Mouse (Mus musculus) erythroblast, adult 5-6 weeks (primary cell): ENCODE measurements around the gene Dyrk1a. TPM values are rescaled to one million over a fixed set of nuclear protein-coding genes. Genes with fewer than 3 reads are reported as not detected.
"Not testable (repeated sequence)": the region's sequence is repeated elsewhere in the genome, so short reads cannot be mapped to it uniquely, and the experiment has no call there.

Source experiments
- ATAC-seq: replicated peaks from 2 replicates; pipeline ENCODE4 v1.8.0; 2016; ENCODE audit warnings: moderate number of reproducible peaks, mild to moderate bottlenecking, moderate TSS enrichment, inconsistent platforms; ENCODE audit not compliant: poor library complexity, low FRiP score, severe bottlenecking
- total RNA-seq, 2 experiments: library from RNA; stranded (forward) in 1 of 2; stranded (reverse) in 1 of 2; fragments of 150-400 nt in 1 of 2; fragments of 200-764, 138-1000 nt in 1 of 2; gene quantifications; 2 replicates each; pipeline versions ENCODE4 v1.2.3 to v1.2.4; 2015 to 2017; ENCODE audit warnings: low replicate concordance in 2 of 2

Dyrk1a gene
- total RNA-seq, 2 experiments from 2014 or later: 60.3 to 65.1 TPM

GRCm38 (mm10) chr16:94683960-94684359 lies 114.2 kb downstream of the Dyrk1a start:
- ATAC-seq: no peak

GRCm38 (mm10) chr16:94693687-94694305 lies 124.0 kb downstream of the Dyrk1a start:
- ATAC-seq: no peak

DNA sequence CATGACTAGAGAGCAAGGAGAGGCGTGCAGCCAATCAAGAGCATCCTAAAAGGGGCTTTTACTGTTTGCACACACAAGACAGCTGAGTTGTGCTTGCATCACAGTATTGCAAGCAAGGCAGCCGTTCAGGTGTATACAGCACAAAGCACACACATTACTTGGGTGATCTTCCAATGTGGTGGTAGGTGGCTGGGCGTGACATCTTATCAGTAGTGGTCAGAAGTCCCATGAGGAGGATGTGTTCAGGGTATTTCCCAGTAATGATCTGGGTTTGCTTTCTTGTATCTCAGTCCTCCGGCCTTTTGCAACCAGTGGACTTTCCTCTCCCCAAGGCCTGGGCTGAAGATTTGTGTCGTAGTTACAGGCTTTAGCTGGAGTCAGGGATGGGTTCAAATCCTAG lies 127.7 kb downstream of the Dyrk1a start:
- ATAC-seq: no peak

- ATAC-seq: not testable (repeated sequence)
Observed at GRCm38 (mm10) chr16:94698234-94698633, 128.4 kb downstream of the Dyrk1a start.

GRCm38 (mm10) chr16:94701141-94701540 lies 131.3 kb downstream of the Dyrk1a start:
- ATAC-seq: no peak

DNA sequence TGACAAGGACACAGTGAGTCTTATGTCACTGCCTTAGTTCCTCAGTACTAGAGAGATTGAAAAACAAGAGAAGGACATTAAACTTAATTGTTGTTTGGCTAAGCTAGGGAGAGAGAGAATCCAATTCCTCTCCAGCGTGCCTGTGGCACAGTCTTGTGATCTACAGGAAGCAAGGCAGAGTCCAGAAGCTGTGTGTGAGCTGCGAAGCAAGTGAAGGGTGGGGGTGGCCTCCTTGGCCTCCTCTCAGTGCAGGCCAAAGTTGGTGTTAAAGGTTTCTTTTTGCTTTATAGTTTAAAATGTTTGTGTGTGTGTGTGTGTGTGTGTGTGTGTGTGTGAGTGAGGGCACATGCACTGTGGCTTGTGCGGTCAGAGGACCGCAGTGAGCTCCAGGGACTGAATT lies 132.2 kb downstream of the Dyrk1a start:
- no peak for ATAC-seq

DNA sequence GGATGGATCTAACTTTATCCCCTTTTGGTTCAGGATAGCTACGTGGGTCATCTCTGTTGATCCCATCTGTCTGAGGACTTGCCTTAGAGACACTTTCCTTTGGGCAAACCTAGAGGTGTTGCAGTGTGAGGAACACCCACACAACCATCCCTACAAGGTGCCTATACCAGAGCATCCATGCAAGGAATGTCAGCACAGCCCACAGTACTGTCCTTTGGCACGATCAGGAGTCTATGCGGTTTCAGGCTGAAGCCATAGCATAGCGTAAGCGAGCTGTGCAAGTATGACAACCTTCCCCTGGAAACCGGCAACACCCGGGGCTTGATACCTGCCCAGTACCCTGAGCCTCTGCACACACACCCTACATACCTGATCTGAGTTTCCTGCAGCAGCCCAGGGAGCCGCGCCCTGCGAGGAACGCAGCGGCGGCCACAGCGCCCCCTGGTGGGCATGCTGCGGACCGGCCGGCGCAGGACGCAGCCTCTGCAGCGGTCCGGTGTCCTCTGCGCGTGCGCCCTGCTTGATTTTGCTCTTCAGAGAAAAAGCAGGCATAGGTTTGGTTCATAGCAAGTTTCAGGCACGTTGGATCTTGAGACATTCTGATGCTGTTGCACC lies 143.8 kb downstream of the Dyrk1a start:
- ATAC-seq: peak; percentile 73

DNA sequence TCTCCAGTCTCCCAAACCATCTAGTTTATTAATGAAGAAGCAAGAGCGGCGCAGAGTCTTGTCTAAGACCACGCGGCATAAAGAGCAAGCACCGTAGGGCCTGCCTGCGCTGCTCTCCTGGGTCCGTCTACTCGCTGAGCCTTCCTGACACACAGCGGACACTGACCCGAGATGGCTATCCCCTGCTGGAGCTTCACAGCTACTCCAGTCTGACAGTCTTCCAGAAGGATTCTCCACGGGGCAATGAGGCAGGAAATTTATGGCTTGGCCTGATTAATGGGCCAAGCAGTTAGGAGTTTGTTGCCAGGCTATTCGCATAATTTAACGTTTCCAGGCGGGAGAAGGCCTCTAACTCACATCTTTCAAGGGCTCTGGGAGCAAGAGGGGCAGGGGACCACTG lies 144.7 kb downstream of the Dyrk1a start:
- no peak for ATAC-seq

DNA sequence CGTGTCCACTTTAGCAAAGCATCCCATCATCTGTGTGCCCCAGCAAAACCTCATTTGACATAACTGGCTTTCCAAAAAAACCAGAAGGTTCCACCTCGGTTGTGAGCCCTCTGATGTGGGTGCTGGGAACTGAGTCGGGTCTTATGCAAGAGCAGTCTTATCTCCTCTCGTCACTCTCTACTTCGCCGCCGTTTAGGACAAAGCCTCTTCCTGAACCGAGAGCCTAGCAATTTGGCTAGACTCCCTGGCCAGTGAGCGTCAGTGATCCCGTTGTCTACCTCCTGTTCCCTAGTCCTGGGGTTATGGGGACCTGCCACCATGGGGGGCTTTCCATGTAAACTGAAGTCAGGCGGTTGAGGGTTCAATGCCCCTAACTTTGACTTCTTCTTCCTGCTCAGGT lies 147.2 kb downstream of the Dyrk1a start:
- ATAC-seq: no peak

GRCm38 (mm10) chr16:94718919-94719318 lies 149.1 kb downstream of the Dyrk1a start:
- no peak for ATAC-seq

DNA sequence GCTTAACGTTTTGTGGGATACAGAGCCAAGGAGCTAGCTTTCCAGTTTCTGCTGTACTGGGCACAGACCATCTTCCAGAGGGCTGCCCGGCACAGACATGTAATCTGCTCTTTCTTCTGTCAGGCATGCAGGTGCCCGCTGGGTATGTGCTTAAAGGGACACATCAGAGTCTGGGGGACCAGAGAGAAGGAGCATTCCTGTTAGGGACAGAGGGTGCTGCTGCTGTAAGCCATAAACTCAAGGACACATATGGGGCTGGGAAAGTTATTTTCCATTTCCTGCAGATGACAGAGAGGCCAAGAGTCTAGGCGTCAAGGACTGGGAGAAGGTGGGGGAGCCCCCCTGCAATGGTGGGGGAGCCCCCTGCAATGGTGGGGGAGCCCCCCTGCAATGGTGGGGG lies 149.7 kb downstream of the Dyrk1a start:
- no peak for ATAC-seq

DNA sequence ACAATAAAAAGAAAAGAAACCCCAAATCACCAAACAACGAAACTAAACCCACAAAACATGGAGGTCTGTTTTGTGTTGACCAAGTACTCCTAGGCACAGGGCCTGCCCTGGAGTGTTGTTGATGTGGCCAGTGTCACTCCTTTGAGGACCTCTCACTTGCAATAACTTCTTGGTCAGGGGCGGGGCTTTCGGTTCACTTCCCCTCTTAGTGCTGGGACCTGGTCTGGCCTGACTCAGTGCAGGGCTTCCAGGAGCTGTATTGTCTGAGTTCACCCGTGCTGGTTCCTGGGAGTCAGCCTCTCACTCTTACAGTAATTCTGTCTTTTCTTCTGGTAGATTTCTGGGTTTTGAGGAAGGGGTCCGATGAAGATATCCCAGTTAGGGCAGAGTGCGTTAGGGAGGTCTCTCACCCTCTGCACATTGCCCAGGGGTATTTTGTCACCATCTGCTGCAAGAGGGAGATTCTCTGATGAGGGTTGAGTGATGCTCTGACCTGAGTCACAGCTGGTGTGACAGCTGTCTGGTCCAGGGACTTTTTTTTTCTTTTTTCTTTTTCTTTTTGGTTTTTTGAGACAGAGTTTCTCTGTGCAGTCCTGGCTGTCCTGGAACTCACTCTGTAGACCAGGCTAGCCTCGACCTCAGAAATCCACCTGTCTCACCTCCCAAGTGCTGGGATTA lies 150.8 kb downstream of the Dyrk1a start:
- no peak for ATAC-seq

DNA sequence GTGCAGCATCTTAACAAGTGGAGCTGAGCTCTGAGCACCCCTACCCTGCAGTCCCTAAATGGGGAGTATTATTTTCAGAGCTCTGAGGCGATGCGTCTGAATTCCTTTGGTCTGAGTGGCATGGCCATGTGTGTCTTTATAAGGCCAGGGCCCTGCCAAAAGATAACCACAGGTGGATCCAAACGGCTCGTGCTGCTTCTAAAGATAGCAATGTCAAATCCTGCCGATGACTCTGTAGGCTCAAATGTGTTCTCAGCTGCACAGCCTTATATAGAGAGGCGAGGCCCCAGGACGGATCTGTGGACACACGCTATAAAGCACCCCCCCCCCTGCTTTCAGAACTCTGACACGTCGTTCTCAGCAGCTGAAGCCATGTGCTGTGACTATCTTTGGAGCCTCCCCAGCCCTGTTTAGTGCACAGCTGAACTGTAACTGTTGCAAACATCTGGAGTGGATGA lies 151.8 kb downstream of the Dyrk1a start:
- no peak for ATAC-seq

- ATAC-seq: no peak
Observed at GRCm38 (mm10) chr16:94722936-94723335, 153.1 kb downstream of the Dyrk1a start.

GRCm38 (mm10) chr16:94724061-94724596 lies 154.3 kb downstream of the Dyrk1a start:
- ATAC-seq: no peak

GRCm38 (mm10) chr16:94724747-94725211 lies 155.0 kb downstream of the Dyrk1a start:
- no peak for ATAC-seq

- ATAC-seq: no peak
Observed at GRCm38 (mm10) chr16:94729236-94729635, 159.4 kb downstream of the Dyrk1a start.

- ATAC-seq: no peak
Observed at GRCm38 (mm10) chr16:94731027-94731426, 161.2 kb downstream of the Dyrk1a start.

DNA sequence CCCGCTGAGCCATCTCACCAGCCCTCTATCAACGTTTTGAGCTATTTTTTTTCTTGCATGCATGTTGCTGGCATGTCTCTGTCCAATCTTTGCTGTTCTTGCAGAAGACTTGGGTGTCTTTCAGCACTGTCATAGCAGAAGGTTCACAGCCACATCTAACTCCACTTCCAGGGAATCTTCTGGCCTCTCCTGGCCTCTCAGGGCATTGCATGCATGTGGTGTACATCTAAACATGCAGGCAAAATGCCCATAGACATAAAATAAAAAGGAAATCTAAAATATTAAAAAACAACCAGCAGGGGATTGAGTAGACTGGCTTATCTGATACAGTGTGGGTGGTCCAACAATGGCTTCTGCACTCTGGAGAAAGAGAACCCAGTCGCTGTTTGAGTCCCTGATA lies 165.7 kb downstream of the Dyrk1a start:
- ATAC-seq: no peak

- ATAC-seq: no peak
Observed at GRCm38 (mm10) chr16:94736462-94737358, 166.9 kb downstream of the Dyrk1a start.
